Mouse (Mus musculus): ENCODE results near the gene Zscan4f. TPM values are rescaled to one million over a fixed set of nuclear protein-coding genes. Genes with fewer than 3 reads are reported as not detected.
"Not testable (repeated sequence)": the region's sequence is repeated elsewhere in the genome, so short reads cannot be mapped to it uniquely, and the experiment has no call there.

Gene Zscan4f
- not detected for total RNA-seq (2021)

- DNase-seq: not testable (repeated sequence)
Observed at GRCm38 (mm10) chr7:11397615-11398014, at the start of gene Zscan4f. Gene Zscan4f (plus strand): TSS chr7:11397915.

GRCm38 (mm10) chr7:11384641-11385040, 13.1 kb upstream of the Zscan4f start:
- DNase-seq: not testable (repeated sequence)

Small RNAs within 50 kb of the gene (microRNA-seq; reads per million reads assigned to microRNA genes)
- 0 reads per million in 2 experiments for gene Gm23087

Other genes with a start within 250 kb of the Zscan4f start
- not detected for gene Zscan4d, start 231.8 kb upstream of the Zscan4f start, total RNA-seq (2021)
- not detected for gene Zscan4e, start 87.2 kb upstream of the Zscan4f start, total RNA-seq (2021)
- gene Zscan4-ps2, start 116.4 kb downstream of the Zscan4f start, total RNA-seq (2021): not detected
- not detected for gene Zscan4-ps3, start 211.4 kb downstream of the Zscan4f start, total RNA-seq (2021)